Mouse (Mus musculus): ENCODE measurements around the gene Pard3b.

DNA sequence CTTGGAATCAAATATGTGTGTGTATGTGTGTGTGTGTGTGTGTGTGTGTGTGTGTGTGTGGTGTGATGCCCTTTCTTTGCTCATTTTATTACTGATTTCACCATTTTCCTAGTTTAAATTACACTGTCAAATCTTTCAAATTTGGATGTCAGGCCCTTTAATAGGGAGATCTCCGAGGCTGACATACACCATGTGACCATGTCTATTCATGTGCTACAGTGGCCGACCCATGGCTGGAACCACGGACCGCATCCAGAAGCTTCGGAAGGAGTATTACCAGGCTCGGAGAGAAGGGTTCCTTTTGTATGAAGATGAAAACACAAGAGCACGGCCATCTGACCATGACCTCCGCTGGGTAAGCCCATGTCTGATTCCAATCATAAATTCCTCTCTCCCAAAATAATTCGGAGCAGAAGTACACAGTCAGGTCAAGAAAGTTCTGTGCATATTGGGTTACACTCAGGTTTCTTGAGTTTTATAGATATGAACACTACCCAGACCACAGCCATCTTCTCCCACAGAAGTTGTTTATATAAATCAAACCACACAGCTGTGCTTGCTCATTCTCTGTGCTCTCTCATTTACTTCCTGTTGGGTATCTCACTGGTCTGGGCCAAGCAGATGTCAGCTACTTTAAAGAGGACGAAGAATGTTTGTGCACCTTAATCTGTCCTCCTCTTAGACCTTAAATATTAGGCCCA is 894.0 kb downstream of the Pard3b start:
- TF ChIP-seq CTCF (IDR thresholded peaks at IDR 0.05; ENCODE audit: insufficient read depth, low read length) (no peak), POLR2A (IDR thresholded peaks at IDR 0.05; ENCODE audit: borderline replicate concordance, extremely low read depth, low read depth, low read length) (no peak)
